Mouse (Mus musculus): ENCODE data around the gene Chpt1.
"Not testable (repeated sequence)": the region's sequence is repeated elsewhere in the genome, so short reads cannot be mapped to it uniquely, and the experiment has no call there.

Chpt1 gene

DNA sequence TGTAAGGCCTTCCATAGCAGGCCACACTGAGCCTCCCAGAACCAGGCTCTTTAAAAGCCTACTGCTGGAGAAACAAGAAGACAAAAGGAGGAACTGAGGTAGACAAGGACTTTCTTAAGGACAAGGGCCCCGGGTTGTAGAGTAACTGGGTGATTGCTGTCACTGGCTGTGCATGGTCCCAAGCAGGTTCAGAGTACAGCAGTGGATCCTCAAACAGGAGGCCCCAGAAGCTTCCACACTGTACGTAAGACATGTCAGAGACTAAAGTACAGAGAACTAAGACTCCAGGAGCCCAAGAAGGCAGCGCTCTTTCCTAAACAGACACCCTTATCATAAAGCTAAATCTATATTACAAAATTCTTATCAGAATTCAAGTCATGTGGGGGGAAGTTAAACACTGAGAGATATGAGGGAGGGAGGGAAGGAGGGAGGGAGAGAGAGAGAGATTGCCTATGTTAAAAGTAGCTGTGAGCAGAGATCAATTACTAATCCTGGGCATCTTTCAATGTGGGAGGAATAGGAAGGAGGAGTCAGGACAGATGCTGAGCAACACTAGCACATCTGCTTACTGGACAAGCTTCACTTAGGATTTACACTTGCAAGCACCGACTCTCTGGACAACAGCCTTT lies 8.8 kb downstream of the Chpt1 start:
- DNase-seq (ENCODE audit: low spot score in 2 of 2), result no peak

DNA sequence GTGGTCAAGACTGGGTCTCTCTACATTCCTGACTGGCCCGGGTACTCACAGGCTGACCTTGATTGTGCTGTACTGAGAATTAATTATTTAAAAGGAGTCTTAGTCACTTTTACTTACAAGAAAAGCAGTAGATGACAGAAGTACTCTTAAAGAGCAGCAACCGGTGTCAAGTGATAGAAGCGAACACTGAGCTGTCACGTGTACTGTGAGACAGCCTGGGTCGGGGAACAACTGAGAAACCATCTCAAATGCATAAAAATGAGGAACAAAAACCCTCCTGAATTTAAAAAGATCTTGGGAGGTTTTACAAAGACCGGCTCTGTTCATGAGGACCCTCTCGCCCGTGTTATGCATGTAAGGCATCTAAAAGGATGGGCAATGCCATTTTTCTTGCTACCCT lies 11.2 kb downstream of the Chpt1 start:
- no peak for DNase-seq (ENCODE audit: low spot score in 2 of 2)

DNA sequence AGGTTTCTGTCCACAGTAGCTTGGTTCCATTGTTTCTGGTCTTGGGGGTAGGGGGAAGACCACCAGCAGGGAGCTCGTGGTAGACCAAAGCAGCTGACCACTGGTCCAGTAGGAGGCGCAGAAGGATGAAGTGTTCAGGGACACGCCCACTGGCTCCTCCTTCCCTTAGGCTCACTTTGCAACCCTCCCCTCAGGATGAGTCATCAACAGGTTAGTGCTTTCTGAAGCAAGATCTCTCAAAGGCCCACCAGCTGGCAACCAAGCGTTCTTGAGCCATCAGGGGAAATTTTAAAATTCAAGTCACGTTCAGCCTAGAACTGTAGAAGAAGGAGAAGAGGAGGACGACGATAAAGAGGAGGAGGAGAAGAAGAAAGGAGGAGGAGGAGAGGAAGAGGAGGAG lies 12.2 kb downstream of the Chpt1 start:
- no peak for DNase-seq (ENCODE audit: low spot score in 2 of 2)

DNA sequence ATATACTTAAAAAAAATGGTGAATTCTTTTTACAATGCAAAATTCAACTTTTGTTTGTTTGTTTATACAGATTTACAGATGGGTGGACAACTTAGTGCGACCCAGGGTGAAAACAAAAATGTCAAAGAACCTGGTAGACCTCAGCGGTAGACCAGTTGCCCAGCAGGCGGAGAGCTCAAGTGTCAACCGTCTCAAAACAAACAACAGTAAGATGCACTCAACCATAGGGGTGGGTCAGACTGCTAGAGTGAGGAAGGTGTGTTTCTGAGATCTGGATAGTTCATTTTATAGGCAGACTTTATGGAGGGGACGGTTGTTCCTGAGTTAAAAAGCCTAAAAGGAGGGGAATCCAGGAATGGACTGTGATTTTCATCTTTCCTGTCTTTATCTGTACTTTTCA lies 15.2 kb downstream of the Chpt1 start:
- DNase-seq (ENCODE audit: low spot score in 2 of 2), result no peak

DNA sequence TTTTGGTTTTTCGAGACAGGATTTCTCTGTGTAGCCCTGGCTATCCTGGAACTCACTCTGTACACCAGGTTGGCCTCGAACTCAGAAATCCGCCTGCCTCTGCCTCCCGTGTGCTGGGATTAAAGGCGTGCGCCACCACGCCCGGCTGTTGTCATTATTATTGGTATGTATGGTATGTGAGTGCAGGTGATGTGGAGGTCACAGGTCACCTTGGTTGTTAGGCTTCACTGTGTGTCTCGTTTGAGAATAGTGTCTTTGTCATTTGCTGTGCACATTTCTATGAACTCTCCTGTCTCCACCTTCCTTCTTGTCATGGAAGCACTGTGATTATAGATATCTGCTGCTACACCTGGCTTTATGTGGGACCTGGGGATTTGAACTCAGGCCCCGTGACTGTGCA lies 21.0 kb downstream of the Chpt1 start:
- DNase-seq (ENCODE audit: low spot score in 2 of 2), result not testable (repeated sequence)

DNA sequence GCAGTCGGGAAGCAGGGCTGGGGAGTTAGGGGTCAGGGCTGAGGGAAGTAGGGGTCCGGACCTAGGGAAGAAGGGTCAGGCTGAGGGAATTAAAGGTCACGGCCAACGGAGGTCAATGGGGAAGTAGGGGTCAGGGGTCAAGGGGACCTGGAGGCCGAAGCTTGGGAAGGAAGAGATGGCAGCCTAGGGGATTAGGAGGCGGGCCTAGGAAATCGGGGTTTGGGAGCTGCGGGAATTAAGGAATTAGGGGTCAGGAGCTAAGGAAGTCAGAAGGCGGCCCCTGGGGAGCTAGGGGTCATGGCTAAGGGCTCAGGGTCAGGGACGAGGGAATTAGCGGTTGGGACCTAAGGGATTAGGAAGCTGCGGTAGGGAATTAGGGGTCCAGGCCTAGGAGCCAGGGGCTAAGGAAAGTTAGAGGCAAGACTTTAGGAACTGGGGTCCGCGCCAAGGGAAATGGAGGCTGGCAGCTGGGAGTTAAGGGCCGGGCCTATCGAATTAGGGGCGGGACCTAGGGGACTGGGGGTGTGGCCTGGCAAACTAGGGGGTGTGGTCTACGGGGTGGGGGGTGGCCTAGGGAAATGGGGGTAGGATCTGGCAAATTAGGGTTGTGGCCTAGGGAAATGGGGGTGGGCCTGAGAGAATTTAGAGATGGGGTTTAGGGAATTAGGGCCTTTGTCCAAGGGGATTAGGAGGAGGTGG lies 43.6 kb downstream of the Chpt1 start:
- DNase-seq (ENCODE audit: low spot score in 2 of 2), result no peak

DNA sequence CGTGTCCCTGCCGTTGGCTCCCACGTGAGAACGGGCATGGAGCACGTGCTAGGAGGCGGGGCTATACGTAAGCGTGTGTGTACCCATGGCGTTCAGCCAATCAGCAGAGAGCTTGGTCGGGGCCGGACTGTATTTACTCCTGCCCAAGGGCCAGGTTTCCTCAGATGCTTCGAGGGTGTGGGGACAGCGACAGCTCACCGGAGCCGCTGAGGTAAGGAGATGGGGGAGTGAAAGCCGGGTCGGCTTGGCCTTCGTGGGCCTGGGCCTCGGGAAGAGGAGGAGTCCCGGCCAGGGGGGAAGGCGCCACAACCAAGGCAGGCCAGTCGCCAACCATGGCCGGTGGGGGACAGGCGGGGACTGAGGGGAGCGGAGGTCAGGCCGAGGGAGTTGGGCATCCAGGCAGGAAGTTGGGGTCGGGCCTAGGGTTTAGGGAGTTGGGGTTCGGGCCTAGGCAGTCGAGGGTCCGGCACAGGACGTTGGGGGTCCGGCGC lies 44.3 kb downstream of the Chpt1 start, which contains the start of gene Sycp3:
Gene Sycp3, plus strand, starts transcription at position 68 of the 491 bp plus-strand sequence.
- DNase-seq (ENCODE audit: low spot score in 2 of 2), result no peak

DNA sequence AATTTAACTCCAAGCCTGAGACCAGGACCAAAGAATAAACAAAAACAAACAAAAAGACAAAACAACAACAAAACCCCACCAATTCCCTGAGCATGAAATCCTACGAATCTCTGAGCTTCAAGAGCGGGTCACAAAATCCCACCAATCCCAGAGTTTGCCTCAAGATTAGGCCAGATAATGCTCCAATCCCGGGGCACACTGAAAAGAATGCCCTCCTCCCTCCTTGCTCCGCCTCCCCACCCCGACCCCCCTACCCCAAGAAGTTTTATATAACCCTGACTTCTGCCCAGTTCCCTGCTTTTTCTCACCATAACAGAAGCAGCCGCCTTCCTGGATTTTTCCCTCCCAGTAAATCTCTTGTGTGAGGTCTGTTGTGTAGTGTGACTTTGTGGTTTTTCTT lies 46.1 kb downstream of the Chpt1 start:
- no peak for DNase-seq (ENCODE audit: low spot score in 2 of 2)

DNA sequence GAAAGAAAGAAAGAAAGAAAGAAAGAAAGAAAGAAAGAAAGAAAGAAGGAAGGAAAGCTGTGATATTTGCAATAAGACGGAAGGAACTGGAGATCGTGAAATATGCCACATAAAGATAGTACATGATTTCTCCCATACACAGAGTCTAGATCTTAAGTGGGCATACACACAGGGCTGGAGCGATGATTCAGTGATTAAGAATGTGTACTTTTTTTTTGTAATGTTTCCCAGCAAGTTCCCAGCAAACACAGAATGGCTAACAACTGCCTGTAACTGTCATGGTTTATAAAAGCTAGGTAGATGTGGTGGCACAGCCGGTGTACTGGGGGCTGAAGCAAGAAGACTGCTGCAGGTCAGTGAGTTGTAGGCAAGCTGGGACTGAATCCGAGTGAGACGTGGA lies 51.9 kb downstream of the Chpt1 start:
- no peak for DNase-seq (ENCODE audit: low spot score in 2 of 2)

DNA sequence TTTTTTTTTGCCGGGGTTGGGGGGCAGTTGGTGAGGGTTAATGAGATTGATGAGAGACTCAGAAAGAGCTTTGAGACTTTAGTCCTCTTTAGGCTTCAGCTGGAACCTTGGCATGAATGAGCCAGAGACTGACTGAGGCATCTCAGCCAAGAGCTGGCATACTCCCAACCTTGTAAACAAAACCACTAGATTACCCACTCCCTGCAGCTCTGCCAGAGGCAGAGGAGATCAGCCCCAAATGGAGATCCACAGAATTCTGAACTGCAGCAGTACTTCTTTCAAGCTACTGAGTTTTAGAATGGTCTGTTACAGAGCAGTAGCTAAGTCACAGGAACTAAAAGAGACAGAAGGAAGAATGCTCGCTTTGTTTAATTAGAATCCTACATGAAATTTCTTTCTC lies 52.7 kb downstream of the Chpt1 start:
- DNase-seq (ENCODE audit: low spot score in 2 of 2), result peak in 1 of 2 experiments; percentile 21

DNA sequence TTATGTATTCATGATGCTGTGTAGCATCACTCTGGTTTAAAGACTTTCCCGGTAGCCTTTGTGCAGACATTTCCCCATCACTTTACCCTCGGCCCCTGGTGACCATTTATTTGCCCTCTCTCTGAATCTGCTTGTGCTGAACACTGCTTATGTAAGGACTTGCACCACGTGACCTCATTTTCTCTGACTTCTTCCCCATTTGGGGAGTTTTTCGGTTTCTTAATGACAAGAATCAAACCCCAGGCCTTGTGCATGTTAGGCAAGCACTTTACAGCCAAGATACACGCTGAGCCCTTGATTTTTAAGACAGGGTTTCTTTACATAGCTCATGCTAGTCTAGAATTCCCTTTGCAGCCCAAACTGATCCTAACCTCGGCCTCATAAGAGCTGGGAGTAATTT lies 62.6 kb downstream of the Chpt1 start:
- no peak for DNase-seq (ENCODE audit: low spot score in 2 of 2)

DNA sequence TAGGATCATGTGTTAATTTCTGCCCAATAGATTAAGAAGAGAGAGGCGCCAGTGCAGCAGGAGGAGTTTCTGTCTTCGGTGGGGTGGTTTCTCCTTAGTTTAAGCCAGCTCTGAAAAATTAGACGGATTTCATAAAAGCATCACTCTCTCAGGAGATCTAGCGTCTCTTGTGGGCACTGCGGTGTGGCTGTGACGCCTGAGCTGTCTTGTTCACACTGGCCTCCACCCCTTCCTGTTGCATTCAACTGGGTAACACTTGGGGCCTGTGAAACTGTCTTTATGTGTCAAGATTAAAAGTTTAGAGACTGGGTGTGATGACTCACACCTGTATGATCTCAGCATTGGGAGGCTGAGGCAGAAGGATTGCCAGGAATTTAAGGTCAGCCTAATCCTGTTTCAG lies 75.9 kb downstream of the Chpt1 start:
- no peak for DNase-seq (ENCODE audit: low spot score in 2 of 2)

DNA sequence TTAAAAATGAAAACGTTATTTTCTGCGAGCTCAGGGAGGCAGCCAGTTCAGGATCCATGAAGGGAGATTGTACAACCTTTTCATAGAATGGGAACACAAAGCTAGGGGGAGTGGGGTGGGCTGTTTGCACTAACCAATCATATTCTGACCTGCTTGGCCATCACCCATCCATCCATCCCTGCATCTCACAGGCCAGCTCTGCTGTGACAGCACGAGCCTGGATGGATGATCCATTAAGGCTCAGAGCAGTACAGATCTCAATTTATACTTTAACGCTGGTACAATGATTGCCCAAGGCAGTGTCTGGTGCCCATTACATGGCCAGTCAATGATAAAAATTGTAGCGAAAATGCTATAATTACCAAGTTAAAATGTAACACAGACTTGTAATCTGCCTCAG lies 77.0 kb downstream of the Chpt1 start:
- DNase-seq (ENCODE audit: low spot score in 2 of 2), result no peak

DNA sequence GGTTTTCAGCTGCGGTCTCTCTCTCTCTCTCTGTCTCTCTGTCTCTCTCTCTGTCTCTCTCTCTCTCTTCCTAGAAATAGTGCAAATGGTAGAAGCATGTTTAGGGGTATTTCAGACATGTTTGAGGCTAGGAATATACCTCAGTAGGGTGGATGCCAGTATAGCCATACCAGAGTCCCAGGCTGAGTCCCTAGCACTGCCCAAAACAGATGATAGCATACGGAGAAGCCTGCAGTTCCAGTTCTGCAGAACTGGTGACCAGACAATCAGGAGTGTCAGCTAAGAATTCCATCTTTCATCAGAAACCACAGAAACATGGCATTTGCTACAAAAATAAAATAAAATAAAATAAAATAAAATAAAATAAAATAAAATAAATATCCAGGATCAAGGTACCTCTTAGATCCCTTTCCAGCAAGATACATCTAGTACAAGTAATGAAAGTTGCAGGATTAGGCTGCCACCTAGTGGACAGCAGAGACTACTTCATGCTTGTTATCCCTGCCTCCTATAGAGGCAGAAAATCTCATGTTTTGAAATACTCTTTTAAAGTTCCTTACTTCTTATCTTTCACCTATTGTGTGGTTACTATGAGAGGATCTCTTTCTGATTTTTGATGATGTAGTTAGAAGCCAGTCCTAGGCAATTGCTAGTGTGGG lies 77.6 kb downstream of the Chpt1 start:
- peak in 1 of 2 experiments; percentile 14 for DNase-seq (ENCODE audit: low spot score in 2 of 2)

DNA sequence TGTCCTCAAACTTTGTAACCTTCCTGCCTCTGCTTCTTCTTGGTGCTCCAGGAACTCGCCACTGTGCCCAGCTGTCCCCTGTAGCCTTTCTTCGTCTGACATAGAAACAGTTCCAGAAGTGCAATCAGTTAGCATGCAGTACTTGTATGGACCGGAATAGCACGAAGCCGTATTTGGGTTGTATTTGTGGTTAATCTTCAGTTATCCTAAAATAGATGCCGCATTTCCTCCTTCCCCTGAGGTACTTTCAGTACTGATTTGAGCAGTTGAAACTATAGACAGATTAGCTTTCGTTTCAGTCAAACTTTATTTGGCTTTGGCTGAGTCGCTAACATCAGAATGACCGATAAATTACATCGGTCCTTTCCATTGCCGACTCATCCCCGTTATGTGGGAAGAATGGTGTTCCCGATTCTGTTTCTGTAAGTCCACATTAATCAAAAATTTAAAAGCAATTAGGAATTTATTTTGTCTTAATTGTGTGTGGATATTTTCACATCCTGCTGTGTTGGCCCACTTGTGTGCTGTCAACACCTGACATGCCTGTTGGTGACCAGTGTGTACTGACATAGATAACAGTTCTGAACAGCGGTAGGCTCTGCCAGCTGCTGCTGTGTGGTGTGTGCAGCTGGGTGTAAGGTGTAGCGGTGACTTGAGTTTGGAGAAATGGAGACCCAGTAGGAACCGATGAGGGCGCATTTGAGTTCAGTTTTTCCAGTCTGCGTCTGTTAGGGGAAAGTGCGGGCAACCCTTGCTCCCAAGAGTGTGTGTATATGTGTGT lies 83.0 kb downstream of the Chpt1 start:
- DNase-seq (ENCODE audit: low spot score in 2 of 2), result no peak

DNA sequence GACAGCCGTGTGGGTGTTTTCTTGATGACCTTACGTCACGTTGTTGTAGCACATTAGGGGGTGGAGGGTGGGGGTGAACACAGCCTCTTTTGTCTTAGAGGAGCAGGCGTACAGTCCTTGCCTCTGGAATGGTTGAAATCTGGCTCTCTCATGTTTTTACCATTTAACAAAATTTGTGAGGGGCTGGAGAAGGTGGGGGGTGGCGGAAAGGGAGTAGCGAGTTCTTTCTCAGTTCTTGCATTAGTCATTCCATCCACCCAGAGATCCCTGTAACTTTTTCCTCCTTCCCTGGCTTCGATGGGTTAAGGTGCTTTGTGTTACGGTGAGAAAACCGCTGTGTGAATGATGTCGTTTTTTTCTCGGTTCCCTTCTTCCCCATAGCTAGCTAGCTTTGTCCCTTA lies 83.7 kb downstream of the Chpt1 start:
- no peak for DNase-seq (ENCODE audit: low spot score in 2 of 2)

DNA sequence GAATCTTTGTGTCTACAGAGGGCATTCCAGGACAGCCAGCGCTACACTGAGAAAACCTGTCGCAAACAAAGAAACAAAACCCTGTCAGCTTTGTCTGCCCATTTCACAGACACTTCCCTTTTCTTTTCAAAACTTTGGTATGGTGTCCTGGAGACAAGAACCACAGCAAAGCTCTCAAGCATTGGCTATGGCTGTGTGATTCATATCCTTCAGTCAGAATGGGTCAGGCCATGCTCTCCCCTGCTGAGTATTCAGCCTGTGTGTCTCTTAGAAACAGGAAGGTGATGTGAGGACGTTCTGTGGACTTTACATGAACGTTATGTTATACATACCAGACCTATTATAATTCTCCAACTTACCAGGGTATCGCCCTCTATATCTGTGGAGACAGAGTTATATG lies 86.2 kb downstream of the Chpt1 start:
- DNase-seq (ENCODE audit: low spot score in 2 of 2), result no peak

DNA sequence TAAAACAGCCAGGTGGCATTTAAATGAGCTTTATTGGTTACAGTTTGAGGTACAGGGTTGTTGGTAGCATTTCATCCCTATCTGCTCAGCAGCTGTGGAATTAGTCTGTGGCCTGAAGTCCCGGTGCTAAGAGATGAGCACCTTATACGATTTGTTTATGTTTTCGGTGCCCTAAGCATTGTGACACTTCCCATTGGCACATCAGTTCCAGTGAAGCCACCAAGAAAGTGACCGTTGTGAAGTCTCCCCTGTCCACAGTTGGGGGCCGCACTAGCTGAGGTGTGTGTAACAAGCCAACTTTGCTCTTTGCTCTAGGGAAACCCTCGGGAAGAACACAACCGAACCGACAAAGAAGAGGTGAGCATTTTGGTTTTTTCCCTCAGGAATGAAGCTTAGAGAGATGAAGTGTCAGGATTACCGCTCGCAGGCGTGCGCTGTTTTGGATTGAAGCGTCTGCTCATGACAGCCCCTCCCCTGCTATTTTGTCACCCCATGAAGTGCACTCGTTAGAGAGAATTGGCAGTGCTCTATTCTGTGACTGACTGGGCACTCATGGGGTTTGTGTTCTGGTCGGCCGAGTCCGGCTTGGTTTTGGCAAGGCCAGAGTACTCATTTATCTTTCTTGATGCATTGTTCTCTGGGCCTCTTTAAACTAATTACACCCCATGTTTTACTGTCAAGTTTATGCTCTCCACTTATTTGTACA lies 91.4 kb downstream of the Chpt1 start:
- no peak for DNase-seq (ENCODE audit: low spot score in 2 of 2)

DNA sequence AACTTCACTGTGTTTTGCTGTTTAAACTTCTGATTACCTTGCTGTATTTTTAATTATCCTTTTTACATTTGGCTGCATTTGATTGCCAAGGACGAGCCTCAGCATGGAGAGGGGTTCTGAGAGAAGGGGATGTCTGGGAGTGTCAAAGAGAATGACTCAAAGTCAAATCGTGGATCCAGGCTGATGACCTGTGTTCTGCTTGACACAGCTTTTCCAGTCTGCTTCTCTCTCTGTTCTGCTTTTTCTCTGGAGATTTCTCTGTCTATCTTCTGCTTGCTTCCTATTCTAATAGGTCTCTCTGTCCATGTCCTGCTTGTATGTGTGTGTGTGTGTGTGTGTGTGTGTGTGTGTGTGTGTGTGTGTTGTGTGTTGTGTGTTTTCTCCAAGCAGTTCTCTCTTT lies 94.1 kb downstream of the Chpt1 start:
- DNase-seq (ENCODE audit: low spot score in 2 of 2), result no peak

DNA sequence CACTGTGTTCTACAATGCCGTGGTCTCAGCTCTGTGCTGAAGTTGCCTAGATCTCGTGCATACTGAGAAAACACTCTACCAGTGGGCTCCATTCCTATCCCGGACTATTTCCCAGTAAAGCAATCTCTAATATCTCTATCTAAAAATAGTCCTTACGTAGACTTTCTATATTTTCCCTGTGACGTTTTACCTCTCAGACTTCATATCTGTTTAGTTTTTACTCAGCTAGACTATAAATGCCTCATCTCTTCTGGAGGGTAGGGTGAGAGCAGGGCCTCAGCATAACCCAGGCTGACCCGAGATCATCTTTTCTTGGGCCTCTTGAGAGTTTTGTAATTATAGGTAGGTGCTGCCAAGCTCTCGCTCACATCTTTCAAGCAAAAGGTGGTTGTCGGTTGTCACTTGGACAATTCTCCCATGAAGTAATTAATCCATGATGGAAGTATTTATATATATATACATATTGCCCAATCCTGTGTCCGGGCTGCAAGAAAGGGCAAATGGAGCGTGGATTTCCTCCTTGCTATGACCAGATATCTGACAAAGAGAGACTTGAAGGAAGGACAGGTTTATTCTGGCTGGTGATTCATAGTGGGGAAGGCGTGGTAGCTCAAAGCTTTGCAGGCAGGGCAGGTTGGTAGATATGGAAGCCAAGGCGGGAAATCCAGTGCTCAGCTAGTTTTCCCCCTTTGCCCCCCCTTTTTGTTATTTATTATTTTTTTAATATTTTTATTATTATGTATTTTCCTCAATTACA lies 95.8 kb downstream of the Chpt1 start:
- DNase-seq (ENCODE audit: low spot score in 2 of 2), result no peak

DNA sequence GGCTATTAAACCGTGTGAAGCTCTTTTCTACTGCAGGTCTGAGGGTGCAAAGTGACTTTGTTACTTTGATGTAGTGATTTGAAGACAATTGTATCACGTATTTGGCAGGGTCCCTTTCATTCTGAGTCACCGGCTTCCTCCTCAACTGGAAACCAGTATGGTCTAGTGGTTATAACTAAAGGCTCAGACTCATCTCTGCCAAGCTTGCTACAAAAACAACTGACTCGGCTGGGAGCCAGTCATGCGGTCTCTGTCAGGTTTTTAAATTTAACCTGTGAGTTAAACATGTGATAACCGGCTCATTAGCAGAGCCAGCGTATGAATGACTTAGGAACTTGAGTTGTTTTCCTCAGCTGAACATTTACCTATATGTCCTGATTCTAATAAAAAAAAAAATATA lies 98.1 kb downstream of the Chpt1 start:
- no peak for DNase-seq (ENCODE audit: low spot score in 2 of 2)

Data from frontal cortex, postnatal 14 days (tissue).